Mouse (Mus musculus) cerebellum, adult 2 months (tissue): ENCODE data around the gene Rassf8. TPM values are rescaled to one million over a fixed set of nuclear protein-coding genes. Genes with fewer than 3 reads are reported as not detected.
A peak's percentile ranks its signal among the peaks of the same experiment; 100 is the strongest.

ENCODE experiments used
- DNase-seq, 2 experiments: peaks; one replicate each; pipeline ENCODE4 v3.0.0; 2021
- H3K27ac ChIP-seq: fragments of 200-500 bp; 2 replicates; pipeline ENCODE4 v1.5.1; 2012; ENCODE audit warnings: low read length, control low read depth, inconsistent platforms; ENCODE audit not compliant: insufficient read depth
- H3K27me3 ChIP-seq: fragments of 200-500 bp; 2 replicates; pipeline ENCODE4 v1.6.1; 2012; ENCODE audit warnings: inconsistent platforms, mild to moderate bottlenecking, low read length, moderate library complexity; ENCODE audit not compliant: control insufficient read depth, insufficient read depth
- H3K4me1 ChIP-seq: fragments of 200-500 bp; 2 replicates; pipeline ENCODE4 v1.6.1; 2011; ENCODE audit warnings: low read length; ENCODE audit not compliant: control insufficient read depth, insufficient read depth
- H3K4me3 ChIP-seq: fragments of 200-500 bp; replicated peaks from 2 replicates; pipeline ENCODE3; 2011; ENCODE audit warnings: mild to moderate bottlenecking, low read depth, low read length, control low read depth; ENCODE audit not compliant: insufficient read depth
- CTCF ChIP-seq: fragments of 200-500 bp; IDR thresholded peaks from 2 replicates; pipeline ENCODE4 v1.5.1; 2011; ENCODE audit warnings: low read depth, mild to moderate bottlenecking, control low read depth, low read length, moderate library complexity, borderline replicate concordance; ENCODE audit not compliant: insufficient read depth
- POLR2A ChIP-seq: fragments of 200-500 bp; IDR thresholded peaks from 2 replicates; pipeline ENCODE4 v1.6.1; 2011; ENCODE audit warnings: low read length, control low read depth, borderline replicate concordance; ENCODE audit not compliant: insufficient read depth
- WGBS: fragments of 180-500 bp; shearing (Covaris S2); methylation state at CpG from one replicate; pipeline ENCODE4 v1.1.7; 2018; 5-methylcytosine and 5-hydroxymethylcytosine counted together
- polyA plus RNA-seq: library from polyadenylated mRNA; depleted of rRNA; stranded (reverse); fragments of >200 nt; gene quantifications from 2 replicates; pipeline ENCODE4 v1.2.3, GENCODE M21; 2012

Rassf8 gene
- polyA plus RNA-seq, 1 experiment: 38.1 TPM

DNA sequence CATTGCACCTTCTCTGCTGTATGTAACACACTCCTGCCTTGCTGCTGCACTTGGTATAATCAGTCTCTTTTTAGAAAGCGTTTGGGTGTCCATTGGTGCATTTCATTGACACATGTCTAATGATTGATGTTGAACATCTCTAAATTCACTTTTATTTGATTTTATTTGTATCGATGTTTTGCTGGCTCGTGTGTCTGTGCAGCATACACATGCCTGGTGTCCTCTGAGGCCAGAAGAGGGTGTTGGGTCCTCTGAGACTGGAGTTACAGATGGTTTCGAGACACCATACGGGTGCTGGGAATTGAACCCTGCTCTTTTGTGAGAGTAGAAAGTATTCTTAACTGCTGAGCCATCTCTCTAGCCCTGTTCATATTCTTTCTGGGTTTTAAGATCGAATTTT, 6.7 kb downstream of the Rassf8 start:
- Histone ChIP-seq H3K4me3 (no peak overlapping the region), H3K27ac (no peak overlapping the region), H3K27me3 (no peaks in the 10 kb centered on the region), H3K4me1 (peaks cover 8% of the 10 kb centered on the region)
- WGBS: 91% methylated on average over 6 of the region's 6 CpGs
- no peak for TF ChIP-seq CTCF
- no peak for TF ChIP-seq POLR2A
- no peak for DNase-seq

DNA sequence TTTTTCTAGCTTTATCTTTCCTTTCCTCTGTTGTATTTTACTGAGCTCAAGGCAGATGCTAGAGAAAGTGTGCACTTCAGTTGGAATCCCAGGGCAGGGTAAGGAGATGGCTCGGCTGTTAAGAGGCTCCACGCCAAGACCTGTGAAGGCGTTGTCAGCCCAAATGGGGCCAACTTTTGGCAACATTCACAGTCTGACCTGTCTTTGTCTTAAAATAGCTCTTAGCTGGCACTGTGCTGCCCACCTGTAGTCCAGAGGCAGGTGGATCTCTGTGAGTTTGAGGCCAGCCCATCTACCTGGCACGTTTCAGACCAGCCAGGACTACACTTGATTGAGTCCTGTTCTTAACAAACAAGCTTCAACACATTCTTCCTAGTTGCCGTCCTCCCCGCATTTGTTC, 7.9 kb downstream of the Rassf8 start:
- H3K27me3 ChIP-seq: no peaks in the 10 kb centered on the region
- WGBS: 23% methylated on average over 6 of the region's 6 CpGs
- H3K27ac ChIP-seq: no peak overlapping the region
- peaks cover 10% of the 10 kb centered on the region for H3K4me1 ChIP-seq
- DNase-seq: peak; percentile 48 to 81
- no peak overlapping the region for H3K4me3 ChIP-seq
- TF ChIP-seq CTCF: no peak
- no peak for TF ChIP-seq POLR2A

DNA sequence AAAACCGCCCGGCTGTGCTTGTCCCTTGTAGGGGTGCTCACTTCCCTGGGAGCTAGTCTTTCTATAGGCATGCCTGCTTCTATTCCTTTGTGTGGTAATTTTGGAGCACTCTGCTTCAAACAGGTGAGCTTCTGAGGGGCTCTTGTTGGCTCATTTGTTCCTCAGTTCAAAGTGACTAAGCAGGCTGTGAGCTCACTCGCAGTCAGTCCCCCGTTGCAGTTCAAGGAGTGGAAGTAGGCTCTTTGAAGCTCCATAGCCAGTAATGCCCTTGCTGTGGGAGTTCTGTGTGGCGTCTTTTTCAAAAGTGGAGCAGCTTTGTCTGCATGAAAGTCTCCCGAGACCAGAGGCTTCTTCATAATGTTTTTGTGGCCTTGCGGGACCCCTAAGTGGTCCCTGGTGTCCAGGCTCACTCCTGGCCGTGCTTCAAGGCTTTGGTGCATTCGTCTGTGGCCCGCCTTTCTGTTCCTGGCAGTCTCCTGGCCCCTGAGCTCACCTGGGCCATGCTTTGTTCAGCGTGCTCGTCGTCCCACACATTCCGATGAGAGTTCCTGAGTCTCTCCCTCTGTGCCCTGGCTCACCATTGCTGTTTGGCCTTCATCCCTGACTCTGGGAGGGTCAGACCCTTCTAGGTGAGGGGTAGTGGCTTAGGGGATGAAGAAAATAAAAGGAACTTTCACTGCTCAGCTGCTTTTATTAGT, 9.5 kb downstream of the Rassf8 start:
- H3K4me1 ChIP-seq: peaks cover 10% of the 10 kb centered on the region
- no peak overlapping the region for H3K27ac ChIP-seq
- H3K27me3 ChIP-seq: no peaks in the 10 kb centered on the region
- WGBS: 85% methylated on average over 14 of the region's 14 CpGs
- DNase-seq: no peak
- TF ChIP-seq CTCF (no peak), POLR2A (no peak)
- no peak overlapping the region for H3K4me3 ChIP-seq

DNA sequence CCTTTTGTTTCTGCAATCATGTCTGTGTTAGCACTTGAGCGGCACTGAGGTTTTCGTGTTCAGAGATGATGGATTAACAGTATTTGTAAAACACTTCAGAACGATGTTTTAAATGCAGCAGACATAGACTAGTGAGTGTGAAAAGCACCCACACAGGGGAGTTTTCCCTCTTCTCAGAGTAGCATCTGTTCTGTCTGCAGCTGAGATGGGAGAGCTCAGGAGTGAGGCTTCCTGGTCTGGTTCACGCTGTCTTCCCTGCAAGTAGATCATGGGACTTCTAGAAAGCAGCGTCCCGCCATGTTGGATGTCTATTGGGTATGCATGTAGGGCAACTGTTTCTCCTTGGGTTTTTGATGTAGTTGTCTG, 10.1 kb downstream of the Rassf8 start:
- Histone ChIP-seq H3K4me3 (no peak overlapping the region), H3K4me1 (peaks cover 10% of the 10 kb centered on the region), H3K27me3 (no peaks in the 10 kb centered on the region), H3K27ac (no peak overlapping the region)
- DNase-seq: no peak
- 93% methylated on average over 6 of the region's 6 CpGs for WGBS
- TF ChIP-seq CTCF (no peak), POLR2A (no peak)

DNA sequence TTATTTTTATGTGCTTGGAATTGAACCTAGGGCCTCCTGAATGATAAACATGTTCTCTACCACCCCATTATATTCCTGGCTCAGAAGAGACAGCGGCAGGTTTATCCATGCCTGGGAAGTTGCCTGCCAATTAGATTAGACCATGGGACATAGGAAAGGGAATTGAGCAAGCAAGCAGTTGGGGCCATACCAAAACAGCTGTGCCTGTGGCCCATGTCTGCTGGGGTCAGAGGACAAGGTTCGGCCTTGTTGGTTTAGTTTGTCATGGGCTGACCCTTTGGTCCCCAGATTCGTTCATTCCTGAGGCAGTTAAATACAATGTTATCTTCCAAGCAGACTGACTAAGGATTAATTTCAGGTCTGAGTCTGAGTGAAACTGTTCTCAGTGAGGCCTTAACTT, 10.8 kb downstream of the Rassf8 start:
- 96% methylated on average over 3 of the region's 3 CpGs for WGBS
- Histone ChIP-seq H3K27me3 (no peaks in the 10 kb centered on the region), H3K27ac (no peak overlapping the region), H3K4me1 (peaks cover 10% of the 10 kb centered on the region), H3K4me3 (no peak overlapping the region)
- no peak for DNase-seq
- no peak for TF ChIP-seq CTCF
- TF ChIP-seq POLR2A: no peak

DNA sequence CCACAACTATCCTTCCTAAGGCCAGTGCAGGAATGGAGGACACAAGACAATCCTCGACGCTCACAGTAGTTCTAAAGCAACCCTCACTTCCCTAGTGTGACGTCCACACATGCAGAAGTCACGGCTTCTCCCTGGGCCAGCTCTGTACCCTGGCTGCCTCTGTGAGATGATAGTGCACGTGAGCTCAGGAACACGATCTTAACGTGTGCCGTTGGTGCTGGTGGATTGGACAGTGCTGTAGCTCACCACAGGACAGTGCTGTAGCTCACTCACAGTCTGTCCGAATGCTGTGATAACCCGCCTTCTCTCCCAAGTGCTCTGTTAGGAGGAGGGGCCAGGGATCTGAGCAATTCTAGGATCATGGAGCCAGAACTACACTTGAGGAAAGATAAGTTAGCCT, 12.1 kb downstream of the Rassf8 start:
- Histone ChIP-seq H3K27me3 (no peaks in the 10 kb centered on the region), H3K4me3 (no peak overlapping the region), H3K4me1 (peaks cover 15% of the 10 kb centered on the region), H3K27ac (no peak overlapping the region)
- no peak for DNase-seq
- no peak for TF ChIP-seq POLR2A
- TF ChIP-seq CTCF: no peak
- WGBS: 78% methylated on average over 10 of the region's 10 CpGs

DNA sequence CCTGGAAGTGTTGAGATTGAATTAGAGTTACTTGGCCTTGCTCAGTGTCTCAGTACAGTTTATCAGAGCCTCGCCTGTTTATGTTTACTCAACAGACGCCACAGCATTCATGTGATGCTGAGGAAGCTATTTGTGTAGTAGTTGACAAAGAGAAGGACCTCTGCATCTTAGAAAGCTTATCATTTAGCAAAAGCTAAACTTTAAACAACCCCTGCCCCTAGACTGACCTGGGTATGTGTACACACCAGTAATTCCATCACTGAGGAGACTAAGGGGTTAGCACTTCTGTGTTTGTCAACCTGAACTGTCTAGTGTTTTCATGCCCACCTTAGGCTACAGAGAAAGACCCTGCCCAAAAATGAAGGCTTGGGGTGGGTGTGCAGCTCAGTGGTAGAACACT, 12.9 kb downstream of the Rassf8 start:
- H3K4me3 ChIP-seq: no peak overlapping the region
- no peaks in the 10 kb centered on the region for H3K27me3 ChIP-seq
- peaks cover 18% of the 10 kb centered on the region for H3K4me1 ChIP-seq
- no peak overlapping the region for H3K27ac ChIP-seq
- 95% methylated on average over 2 of the region's 2 CpGs for WGBS
- no peak for TF ChIP-seq POLR2A
- TF ChIP-seq CTCF: no peak
- no peak for DNase-seq

DNA sequence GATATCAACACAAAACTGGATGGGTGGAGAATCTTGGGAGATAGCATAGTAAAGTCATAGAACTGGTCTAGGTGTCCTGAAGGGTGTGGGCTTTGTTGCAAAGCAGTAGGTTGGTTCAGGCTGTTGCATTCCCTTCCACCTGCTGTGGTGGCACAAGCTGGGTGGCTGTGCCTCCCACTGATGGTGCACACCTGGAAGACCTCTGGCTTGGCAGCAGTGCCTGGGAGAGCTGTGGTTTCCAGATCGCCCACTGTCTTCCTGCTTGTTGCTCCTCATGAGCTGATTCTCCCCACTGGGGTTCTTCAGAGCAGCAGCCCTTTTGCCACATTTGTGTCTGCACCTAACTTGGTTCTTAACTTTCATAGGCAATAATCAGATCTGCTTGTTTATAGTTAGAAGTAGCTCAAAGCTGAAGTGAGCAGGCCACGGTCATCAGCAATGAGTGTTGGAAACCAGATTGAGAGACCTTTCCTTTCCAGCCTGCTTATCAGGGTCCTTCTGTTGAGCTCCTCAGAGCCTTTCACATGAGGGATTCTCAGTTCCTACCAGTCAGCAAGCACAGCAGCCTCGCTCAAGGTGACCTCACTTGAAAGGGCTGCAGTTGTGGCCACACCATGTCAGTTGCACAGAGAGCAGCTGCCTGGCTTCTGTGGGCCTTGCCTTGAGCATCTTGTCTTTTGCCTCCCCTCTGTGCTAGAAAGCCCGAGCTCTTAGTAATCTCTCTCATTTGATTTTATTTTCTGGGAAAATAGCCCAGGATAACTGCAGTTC, 13.9 kb downstream of the Rassf8 start:
- DNase-seq: no peak
- Histone ChIP-seq H3K4me1 (peaks cover 14% of the 10 kb centered on the region), H3K27me3 (no peaks in the 10 kb centered on the region), H3K27ac (no peak overlapping the region), H3K4me3 (no peak overlapping the region)
- 81% methylated on average over 4 of the region's 4 CpGs for WGBS
- TF ChIP-seq CTCF (no peak), POLR2A (no peak)
